Mouse (Mus musculus) embryonic facial prominence, embryonic 14.5 days (tissue): ENCODE measurements at regions not wholly inside any gene's neighbourhood (a gene's known extent, or its start where the extent isn't known, plus 50 kb on each side); places are given as distances from the start of the nearest gene placed in this dataset.
A peak's percentile ranks its signal among the peaks of the same experiment; 100 is the strongest.
"Not testable (repeated sequence)": the region's sequence is repeated elsewhere in the genome, so short reads cannot be mapped to it uniquely, and the experiment has no call there.

Experiments
- ATAC-seq: fragments of 200-750 bp; cut with Nextera tagmentation; 2 replicates; pipeline ENCODE4 v1.8.0; 2017; ENCODE audit warnings: low read depth, moderate number of reproducible peaks, moderate TSS enrichment
- DNase-seq: peaks from one replicate; pipeline ENCODE4 v3.0.0-alpha.2; 2015; ENCODE audit warnings: low spot score
- H3K27ac ChIP-seq: fragments of 300-500 bp; sonication (generic); replicated peaks from 2 replicates; pipeline ENCODE4 v1.5.1; 2014; ENCODE audit warnings: low read depth, mild to moderate bottlenecking, low read length, moderate library complexity
- H3K27me3 ChIP-seq: fragments of 300-500 bp; sonication (generic); replicated peaks from 2 replicates; pipeline ENCODE4 v1.6.1; 2014; ENCODE audit warnings: low read length; ENCODE audit not compliant: control insufficient read depth, insufficient read depth
- H3K36me3 ChIP-seq: fragments of 300-500 bp; sonication (generic); 2 replicates; pipeline ENCODE4 v1.6.1; 2014; ENCODE audit warnings: low read length, mixed read lengths; ENCODE audit not compliant: control insufficient read depth, insufficient read depth
- H3K4me1 ChIP-seq: fragments of 300-500 bp; sonication (generic); 2 replicates; pipeline ENCODE4 v1.6.1; 2014; ENCODE audit warnings: antibody characterized with exemption, low read length; ENCODE audit not compliant: control insufficient read depth, insufficient read depth
- H3K4me2 ChIP-seq: fragments of 300-500 bp; sonication (generic); 2 replicates; pipeline ENCODE4 v1.6.1; 2014; ENCODE audit warnings: low read depth, mild to moderate bottlenecking, low read length, moderate library complexity, mixed read lengths
- H3K4me3 ChIP-seq: fragments of 300-500 bp; sonication (generic); 2 replicates; pipeline ENCODE4 v1.5.1; 2014; ENCODE audit warnings: low read depth, mild to moderate bottlenecking, low read length
- H3K9ac ChIP-seq: fragments of 300-500 bp; sonication (generic); 2 replicates; pipeline ENCODE4 v1.6.1; 2014; ENCODE audit warnings: low read depth, mild to moderate bottlenecking, low read length, moderate library complexity, mixed read lengths
- H3K9me3 ChIP-seq: fragments of 300-500 bp; sonication (generic); 2 replicates; pipeline ENCODE4 v1.6.1; 2016; ENCODE audit warnings: low read length; ENCODE audit not compliant: control insufficient read depth
- whole genome bisulfite sequencing: fragments of 180-500 bp; shearing (Covaris S2); extraction: QIAGEN DNeasy Blood & Tissue Kit; methylation state at CpG from one replicate; pipeline ENCODE4 v1.1.7; 2014; 5-methylcytosine and 5-hydroxymethylcytosine counted together

GRCm38 (mm10) chr13:50906431-50906830 is 194.2 kb upstream of the Spin1 start:
- not testable (repeated sequence) for H3K4me3 ChIP-seq, H3K36me3 ChIP-seq, H3K27me3 ChIP-seq, H3K9ac ChIP-seq, H3K4me1 ChIP-seq, H3K27ac ChIP-seq, H3K9me3 ChIP-seq, H3K4me2 ChIP-seq, ATAC-seq, DNase-seq
- WGBS = 84% methylated on average over 6 of the region's 6 CpGs

DNA sequence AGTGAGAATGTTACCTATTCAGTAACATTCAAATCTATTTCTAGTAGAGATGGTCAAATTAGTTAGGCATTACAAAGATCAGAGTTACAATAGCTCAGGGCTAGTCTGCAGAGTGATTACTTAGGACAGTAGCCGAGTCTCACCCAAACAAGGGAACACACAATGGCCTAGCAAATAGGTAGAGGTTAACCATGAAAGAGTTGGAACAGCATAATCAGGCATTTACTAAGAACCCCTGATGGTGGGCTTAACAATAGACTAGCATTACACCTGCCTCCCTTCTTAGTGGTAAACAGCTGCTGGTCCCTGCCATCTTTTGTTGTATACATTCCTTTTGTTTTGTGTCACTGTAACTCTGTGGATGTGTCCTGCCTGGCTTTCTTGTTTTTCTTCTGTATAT is 193.8 kb upstream of the Spin1 start:
- Histone ChIP-seq H3K4me2 (no peak overlapping the region), H3K4me1 (no peaks in the 10 kb centered on the region), H3K27me3 (no peaks in the 10 kb centered on the region), H3K27ac (no peak overlapping the region), H3K9me3 (no peaks in the 10 kb centered on the region), H3K9ac (no peak overlapping the region), H3K4me3 (no peak overlapping the region), H3K36me3 (no peaks in the 10 kb centered on the region)
- DNase-seq (no peak), ATAC-seq (no peak)
- 96% methylated on average over 1 of the region's 1 CpGs for WGBS

GRCm38 (mm10) chr13:50912776-50913175 is 187.9 kb upstream of the Spin1 start:
- H3K4me3 ChIP-seq, H3K27ac ChIP-seq, H3K4me2 ChIP-seq, H3K36me3 ChIP-seq, ATAC-seq, H3K4me1 ChIP-seq, H3K9me3 ChIP-seq, H3K27me3 ChIP-seq, DNase-seq, H3K9ac ChIP-seq: not testable (repeated sequence)
- WGBS = 61% methylated on average over 2 of the region's 2 CpGs

DNA sequence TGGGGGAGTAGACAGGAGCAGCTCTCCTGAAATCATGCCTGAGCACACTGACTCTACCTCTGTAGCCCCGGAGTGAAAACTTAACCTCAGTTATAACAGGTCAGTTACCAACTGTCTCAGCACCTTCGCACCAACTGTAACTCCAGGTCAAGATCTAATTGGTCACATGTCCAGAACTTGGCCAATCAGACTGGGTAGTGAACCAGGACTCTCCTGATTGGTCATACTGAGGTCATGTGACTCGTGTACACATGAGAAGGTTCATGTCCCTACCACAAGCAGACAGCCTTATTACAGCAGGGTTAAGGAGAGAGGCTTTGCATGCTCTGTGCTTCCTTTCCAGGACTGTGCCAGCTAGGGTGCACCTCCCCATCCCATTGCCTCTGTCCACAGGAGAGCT is 166.7 kb upstream of the Spin1 start:
- 82% methylated on average over 3 of the region's 3 CpGs for WGBS
- ATAC-seq, H3K4me1 ChIP-seq, H3K27ac ChIP-seq, H3K36me3 ChIP-seq, H3K4me3 ChIP-seq, H3K9ac ChIP-seq, H3K27me3 ChIP-seq, DNase-seq, H3K9me3 ChIP-seq, H3K4me2 ChIP-seq: not testable (repeated sequence)

DNA sequence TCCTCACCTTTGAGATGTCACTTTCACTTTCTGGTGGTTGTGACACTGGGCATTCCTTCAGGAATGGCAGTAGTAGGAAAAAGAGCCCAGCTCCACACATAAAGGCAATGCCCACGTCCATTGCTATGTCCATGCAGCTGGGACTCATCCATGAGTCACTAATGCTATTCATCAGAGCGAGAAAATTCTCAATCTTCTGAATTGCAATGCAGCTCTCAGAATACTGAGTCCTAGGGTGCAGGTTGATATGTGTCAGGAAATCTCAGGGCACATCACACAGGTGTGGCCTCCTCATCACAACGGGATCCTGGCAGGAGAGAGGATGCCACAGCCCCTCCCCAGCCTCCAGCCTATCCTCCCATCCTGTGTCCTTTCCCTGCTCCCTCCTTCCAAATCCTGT is 158.1 kb upstream of the Spin1 start:
- ATAC-seq = no peak
- no peaks in the 10 kb centered on the region for H3K4me1 ChIP-seq
- no peak overlapping the region for H3K9ac ChIP-seq
- no peaks in the 10 kb centered on the region for H3K9me3 ChIP-seq
- no peaks in the 10 kb centered on the region for H3K27me3 ChIP-seq
- H3K36me3 ChIP-seq = no peaks in the 10 kb centered on the region
- H3K4me3 ChIP-seq = no peak overlapping the region
- whole genome bisulfite sequencing = 75% methylated on average over 3 of the region's 3 CpGs
- no peak overlapping the region for H3K4me2 ChIP-seq
- H3K27ac ChIP-seq = no peak overlapping the region
- no peak for DNase-seq

- no peak overlapping the region for H3K27ac ChIP-seq
- H3K9me3 ChIP-seq = no peaks in the 10 kb centered on the region
- no peak overlapping the region for H3K4me2 ChIP-seq
- H3K27me3 ChIP-seq = no peaks in the 10 kb centered on the region
- H3K4me3 ChIP-seq = no peak overlapping the region
- H3K36me3 ChIP-seq = no peaks in the 10 kb centered on the region
- 25% methylated on average over 6 of the region's 6 CpGs for WGBS
- H3K4me1 ChIP-seq = no peaks in the 10 kb centered on the region
- no peak overlapping the region for H3K9ac ChIP-seq
- ATAC-seq = peak; percentile 30
- peak; percentile 72 for DNase-seq
Observed at GRCm38 (mm10) chr13:50949545-50950226, 151.0 kb upstream of the Spin1 start.

GRCm38 (mm10) chr13:50954671-50955070 is 146.0 kb upstream of the Spin1 start:
- 90% methylated on average over 6 of the region's 6 CpGs for WGBS
- no peaks in the 10 kb centered on the region for H3K36me3 ChIP-seq
- H3K4me3 ChIP-seq = no peak overlapping the region
- no peaks in the 10 kb centered on the region for H3K9me3 ChIP-seq
- no peak overlapping the region for H3K9ac ChIP-seq
- DNase-seq = no peak
- no peak overlapping the region for H3K4me2 ChIP-seq
- H3K4me1 ChIP-seq = 0 out of 2 replicates have a peak, but pooled peaks cover 3% of the 10 kb centered on the region
- no peaks in the 10 kb centered on the region for H3K27me3 ChIP-seq
- H3K27ac ChIP-seq = no peak overlapping the region
- no peak for ATAC-seq

DNA sequence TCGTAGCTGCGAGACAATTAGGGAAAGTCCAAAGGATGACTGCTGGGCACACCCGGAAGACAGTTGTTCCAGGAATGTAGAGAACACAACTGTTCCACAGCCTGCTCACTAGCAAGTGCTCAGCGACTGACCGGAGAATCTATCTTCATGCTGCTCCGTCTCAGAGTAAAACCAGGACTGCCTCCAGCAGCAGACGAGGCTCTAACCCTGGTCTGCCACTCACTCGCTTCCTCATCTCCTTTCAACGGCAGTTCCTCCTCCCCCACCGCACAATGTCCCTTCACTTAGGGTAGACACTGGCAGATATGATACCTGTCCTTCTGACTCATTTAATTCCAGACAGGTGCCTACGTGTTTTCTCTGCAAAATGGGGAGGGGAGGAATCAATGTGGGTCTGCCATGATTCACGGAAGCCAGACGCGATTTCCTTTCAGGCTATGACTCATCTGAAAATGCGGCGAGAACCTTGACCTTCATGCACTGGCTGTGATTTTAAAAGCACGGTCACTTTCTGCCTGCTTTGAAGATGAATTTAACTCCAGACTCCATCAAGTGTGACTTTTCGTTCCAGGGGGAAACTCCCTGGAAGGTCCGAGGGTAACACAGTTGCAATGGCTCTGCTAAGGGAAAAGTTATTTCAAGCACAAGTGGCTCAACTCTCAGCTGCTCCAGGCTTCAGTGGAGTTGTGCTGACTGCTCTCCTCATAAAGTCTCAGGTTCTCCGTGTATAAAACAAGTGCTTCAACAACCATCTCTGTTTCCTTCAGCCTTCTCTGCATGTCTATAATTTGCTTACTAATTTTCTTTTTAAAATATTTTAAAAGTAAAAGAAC is 142.4 kb upstream of the Spin1 start:
- 0 out of 2 replicates have a peak, but pooled peaks cover 3% of the 10 kb centered on the region for H3K4me1 ChIP-seq
- H3K4me2 ChIP-seq = peak overlapping the region; percentile 40
- no peaks in the 10 kb centered on the region for H3K9me3 ChIP-seq
- no peak overlapping the region for H3K9ac ChIP-seq
- ATAC-seq (no peak), DNase-seq (peak; percentile 27)
- no peaks in the 10 kb centered on the region for H3K27me3 ChIP-seq
- 52% methylated on average over 20 of the region's 20 CpGs for WGBS
- H3K27ac ChIP-seq = no peak overlapping the region
- no peaks in the 10 kb centered on the region for H3K36me3 ChIP-seq
- H3K4me3 ChIP-seq = no peak overlapping the region
